Mouse (Mus musculus): Measurements from ENCODE around the gene Uba5. TPM values are rescaled to one million over a fixed set of nuclear protein-coding genes. Genes with fewer than 3 reads are reported as not detected.
A peak's percentile ranks its signal among the peaks of the same experiment; 100 is the strongest.

The Uba5 gene
- polyA plus RNA-seq, 1 experiment from 2014 or later: 49.6 TPM

- H3K27ac ChIP-seq: 0 out of 2 replicates have a peak overlapping the region, but pooled peaks have one; percentile 4
Measured at GRCm38 (mm10) chr9:104088555-104088954, 25.6 kb upstream of the Uba5 start.

GRCm38 (mm10) chr9:104085730-104086429 is 22.9 kb upstream of the Uba5 start:
- DNase-seq (ENCODE audit: low spot score): peak; percentile 39
- no peaks in the 10 kb centered on the region for H3K9me3 ChIP-seq
- H3K36me3 ChIP-seq: 0 out of 2 replicates have a peak, but pooled peaks cover 3% of the 10 kb centered on the region
- 64% methylated on average over 4 of the region's 4 CpGs for WGBS
- H3K27me3 ChIP-seq (ENCODE audit: insufficient read depth, poor library complexity, severe bottlenecking): no peaks in the 10 kb centered on the region
- no peaks in the 10 kb centered on the region for H3K4me1 ChIP-seq
- H3K27ac ChIP-seq: no peak overlapping the region
- no peak overlapping the region for H3K4me3 ChIP-seq

More at GRCm38 (mm10) chr9:104088555-104088954, 25.6 kb upstream of the Uba5 start:
- Histone ChIP-seq H3K36me3 (0 out of 2 replicates have a peak, but pooled peaks cover 3% of the 10 kb centered on the region), H3K4me3 (no peak overlapping the region), H3K9me3 (no peaks in the 10 kb centered on the region), H3K4me1 (no peaks in the 10 kb centered on the region), H3K27me3 (ENCODE audit: insufficient read depth, poor library complexity, severe bottlenecking) (no peaks in the 10 kb centered on the region)
- DNase-seq (ENCODE audit: low spot score): no peak
- WGBS: 75% methylated on average over 8 of the region's 8 CpGs

GRCm38 (mm10) chr9:104080038-104080437 is 17.1 kb upstream of the Uba5 start:
- H3K36me3 ChIP-seq: 0 out of 2 replicates have a peak, but pooled peaks cover 6% of the 10 kb centered on the region
- no peak overlapping the region for H3K4me3 ChIP-seq
- H3K9me3 ChIP-seq: no peaks in the 10 kb centered on the region
- 74% methylated on average over 3 of the region's 3 CpGs for WGBS
- DNase-seq (ENCODE audit: low spot score): no peak
- H3K27ac ChIP-seq: no peak overlapping the region
- no peaks in the 10 kb centered on the region for H3K4me1 ChIP-seq
- H3K27me3 ChIP-seq (ENCODE audit: insufficient read depth, poor library complexity, severe bottlenecking): no peaks in the 10 kb centered on the region

- Histone ChIP-seq H3K27ac (no peak overlapping the region), H3K36me3 (peaks cover 8% of the 10 kb centered on the region; the same call in 1 of the 2 replicates), H3K4me3 (no peak overlapping the region), H3K9me3 (no peaks in the 10 kb centered on the region), H3K27me3 (ENCODE audit: insufficient read depth, poor library complexity, severe bottlenecking) (no peaks in the 10 kb centered on the region), H3K4me1 (no peaks in the 10 kb centered on the region)
- no peak for DNase-seq (ENCODE audit: low spot score)
- WGBS: 51% methylated on average over 5 of the region's 5 CpGs
Measured at GRCm38 (mm10) chr9:104079379-104079778, 16.4 kb upstream of the Uba5 start.

GRCm38 (mm10) chr9:104078780-104079179 is 15.8 kb upstream of the Uba5 start:
- Histone ChIP-seq H3K27me3 (ENCODE audit: insufficient read depth, poor library complexity, severe bottlenecking) (no peaks in the 10 kb centered on the region), H3K4me1 (no peaks in the 10 kb centered on the region), H3K36me3 (peaks cover 5% of the 10 kb centered on the region; the same call in 1 of the 2 replicates), H3K27ac (no peak overlapping the region), H3K4me3 (no peak overlapping the region), H3K9me3 (no peaks in the 10 kb centered on the region)
- 100% methylated on average over 1 of the region's 1 CpGs for WGBS
- DNase-seq (ENCODE audit: low spot score): peak; percentile 55

- peaks cover 5% of the 10 kb centered on the region; the same call in 1 of the 2 replicates for H3K36me3 ChIP-seq
- H3K27me3 ChIP-seq (ENCODE audit: insufficient read depth, poor library complexity, severe bottlenecking): no peaks in the 10 kb centered on the region
- no peaks in the 10 kb centered on the region for H3K4me1 ChIP-seq
- no peaks in the 10 kb centered on the region for H3K9me3 ChIP-seq
- WGBS: 63% methylated on average over 2 of the region's 2 CpGs
- no peak overlapping the region for H3K27ac ChIP-seq
- no peak overlapping the region for H3K4me3 ChIP-seq
- no peak for DNase-seq (ENCODE audit: low spot score)
Measured at GRCm38 (mm10) chr9:104075808-104076207, 12.9 kb upstream of the Uba5 start.

- Histone ChIP-seq H3K4me3 (no peak overlapping the region), H3K4me1 (no peaks in the 10 kb centered on the region), H3K9me3 (no peaks in the 10 kb centered on the region), H3K27me3 (ENCODE audit: insufficient read depth, poor library complexity, severe bottlenecking) (no peaks in the 10 kb centered on the region), H3K27ac (no peak overlapping the region), H3K36me3 (peaks cover 3% of the 10 kb centered on the region; the same call in 1 of the 2 replicates)
- no peak for DNase-seq (ENCODE audit: low spot score)
- 71% methylated on average over 8 of the region's 8 CpGs for WGBS
Measured at GRCm38 (mm10) chr9:104070863-104071604, 8.1 kb upstream of the Uba5 start.

- H3K4me1 ChIP-seq: no peaks in the 10 kb centered on the region
- peaks cover 3% of the 10 kb centered on the region; the same call in 1 of the 2 replicates for H3K36me3 ChIP-seq
- no peak overlapping the region for H3K4me3 ChIP-seq
- H3K27me3 ChIP-seq (ENCODE audit: insufficient read depth, poor library complexity, severe bottlenecking): no peaks in the 10 kb centered on the region
- 42% methylated on average over 4 of the region's 4 CpGs for WGBS
- H3K27ac ChIP-seq: no peak overlapping the region
- no peaks in the 10 kb centered on the region for H3K9me3 ChIP-seq
- no peak for DNase-seq (ENCODE audit: low spot score)
Measured at GRCm38 (mm10) chr9:104070241-104070640, 7.3 kb upstream of the Uba5 start.

GRCm38 (mm10) chr9:104064571-104064970 is 1.6 kb upstream of the Uba5 start:
- no peak for DNase-seq (ENCODE audit: low spot score)
- Histone ChIP-seq H3K9me3 (no peaks in the 10 kb centered on the region), H3K4me1 (peaks cover 17% of the 10 kb centered on the region), H3K36me3 (peaks cover 11% of the 10 kb centered on the region), H3K27me3 (ENCODE audit: insufficient read depth, poor library complexity, severe bottlenecking) (no peaks in the 10 kb centered on the region), H3K4me3 (no peak overlapping the region), H3K27ac (no peak overlapping the region)
- WGBS: 30% methylated on average over 1 of the region's 1 CpGs

- H3K27ac ChIP-seq: peak within 1 kb of the TSS; percentile 92
- peaks cover 17% of the 10 kb centered on the region for H3K36me3 ChIP-seq
Measured at GRCm38 (mm10) chr9:104063244-104063961, 469 bp upstream of the Uba5 start, which contains the start of gene Acad11. Gene Acad11 (plus strand): TSS chr9:104063377.

GRCm38 (mm10) chr9:104051028-104051427 is 11.9 kb downstream of the Uba5 start:
- H3K27ac ChIP-seq: no peak overlapping the region
- peaks cover 96% of the 10 kb centered on the region for H3K36me3 ChIP-seq
- DNase-seq (ENCODE audit: low spot score): peak; percentile 58
- no peaks in the 10 kb centered on the region for H3K27me3 ChIP-seq (ENCODE audit: insufficient read depth, poor library complexity, severe bottlenecking)
- no peak overlapping the region for H3K4me3 ChIP-seq
- 90% methylated on average over 6 of the region's 6 CpGs for WGBS
- H3K4me1 ChIP-seq: no peaks in the 10 kb centered on the region
- no peaks in the 10 kb centered on the region for H3K9me3 ChIP-seq

More at GRCm38 (mm10) chr9:104063244-104063961, 469 bp upstream of the Uba5 start, which contains the start of gene Acad11:
- Histone ChIP-seq H3K9me3 (no peaks in the 10 kb centered on the region), H3K27me3 (ENCODE audit: insufficient read depth, poor library complexity, severe bottlenecking) (no peaks in the 10 kb centered on the region), H3K4me3 (peak within 1 kb of the TSS; percentile 97), H3K4me1 (peaks cover 17% of the 10 kb centered on the region)
- under 1% methylated on average over 29 of the region's 30 CpGs for WGBS
- DNase-seq (ENCODE audit: low spot score): peak; percentile 94

GRCm38 (mm10) chr9:104043676-104044075 is 19.3 kb downstream of the Uba5 start:
- Histone ChIP-seq H3K36me3 (peaks cover 34% of the 10 kb centered on the region), H3K27ac (no peak overlapping the region), H3K4me3 (no peak overlapping the region), H3K9me3 (no peaks in the 10 kb centered on the region), H3K4me1 (no peaks in the 10 kb centered on the region), H3K27me3 (ENCODE audit: insufficient read depth, poor library complexity, severe bottlenecking) (no peaks in the 10 kb centered on the region)
- WGBS: 80% methylated on average over 4 of the region's 4 CpGs
- peak; percentile 48 for DNase-seq (ENCODE audit: low spot score)

Measured in heart, embryonic 10.5 days (tissue).